Mouse (Mus musculus): ENCODE data around the gene Tuba4a. TPM values are rescaled to one million over a fixed set of nuclear protein-coding genes. Genes with fewer than 3 reads are reported as not detected.

Gene Tuba4a
- total and polyA plus RNA-seq, 2 experiments from 2014 or later = 87.0 to 165 TPM

GRCm38 (mm10) chr1:75211141-75211708 is 8.4 kb downstream of the Tuba4a start:
- H3K4me2 ChIP-seq (ENCODE audit: low read depth, low read length, poor library complexity, severe bottlenecking) = peak overlapping the region; percentile 90
- no peaks in the 10 kb centered on the region for H3K9me3 ChIP-seq (ENCODE audit: low read length)
- ATAC-seq (ENCODE audit: low FRiP score) (0 out of 2 replicates have a peak, but pooled peaks have one; percentile 7), DNase-seq (ENCODE audit: low spot score) (no peak)
- peak overlapping the region; percentile 70 for H3K27ac ChIP-seq (ENCODE audit: low read depth, low read length)
- H3K27me3 ChIP-seq (ENCODE audit: insufficient read depth, low read length) = no peaks in the 10 kb centered on the region
- no peak for TF ChIP-seq CTCF (IDR thresholded peaks at IDR 0.05)
- peaks cover 26% of the 10 kb centered on the region for H3K36me3 ChIP-seq (ENCODE audit: insufficient read depth, low read length)
- peak overlapping the region; percentile 77 for H3K4me3 ChIP-seq (ENCODE audit: low read depth, low read length)
- peaks cover 19% of the 10 kb centered on the region for H3K4me1 ChIP-seq (ENCODE audit: insufficient read depth, low read length)
- 14% methylated on average over 17 of the region's 17 CpGs for WGBS
- peak overlapping the region; percentile 80 for H3K9ac ChIP-seq (replicated peaks; ENCODE audit: low read length, poor library complexity, severe bottlenecking)

GRCm38 (mm10) chr1:75210136-75211087 is 9.3 kb downstream of the Tuba4a start, which contains the start of the genes Glb1l and Stk16:
TSS of gene Glb1l (minus strand) at chr1:75210813.
TSS of gene Stk16 (plus strand) at chr1:75210838.
- Histone ChIP-seq H3K4me1 (ENCODE audit: insufficient read depth, low read length) (peaks cover 19% of the 10 kb centered on the region), H3K9ac (replicated peaks; ENCODE audit: low read length, poor library complexity, severe bottlenecking) (peak within 1 kb of the TSS; percentile 80), H3K4me2 (ENCODE audit: low read depth, low read length, poor library complexity, severe bottlenecking) (peak within 1 kb of the TSS; percentile 90), H3K27ac (ENCODE audit: low read depth, low read length) (peak within 1 kb of the TSS; percentile 70), H3K4me3 (ENCODE audit: low read depth, low read length) (peak within 1 kb of the TSS; percentile 77), H3K9me3 (ENCODE audit: low read length) (no peaks in the 10 kb centered on the region), H3K36me3 (ENCODE audit: insufficient read depth, low read length) (peaks cover 26% of the 10 kb centered on the region), H3K27me3 (ENCODE audit: insufficient read depth, low read length) (no peaks in the 10 kb centered on the region)
- TF ChIP-seq CTCF (IDR thresholded peaks at IDR 0.05) = no peak
- ATAC-seq (ENCODE audit: low FRiP score) = peak; percentile 91
- peak; percentile 98 for DNase-seq (ENCODE audit: low spot score)
- WGBS = 5% methylated on average over 42 of the region's 42 CpGs

GRCm38 (mm10) chr1:75208967-75209678 is 10.5 kb downstream of the Tuba4a start:
- H3K9me3 ChIP-seq (ENCODE audit: low read length) = no peaks in the 10 kb centered on the region
- H3K4me2 ChIP-seq (ENCODE audit: low read depth, low read length, poor library complexity, severe bottlenecking) = peak overlapping the region; percentile 47
- H3K36me3 ChIP-seq (ENCODE audit: insufficient read depth, low read length) = peaks cover 16% of the 10 kb centered on the region
- peaks cover 19% of the 10 kb centered on the region for H3K4me1 ChIP-seq (ENCODE audit: insufficient read depth, low read length)
- DNase-seq (ENCODE audit: low spot score) = peak; percentile 28
- TF ChIP-seq CTCF (IDR thresholded peaks at IDR 0.05) = no peak
- ATAC-seq (ENCODE audit: low FRiP score) = no peak
- H3K4me3 ChIP-seq (ENCODE audit: low read depth, low read length) = peak overlapping the region; percentile 22
- H3K27ac ChIP-seq (ENCODE audit: low read depth, low read length) = no peak overlapping the region
- no peaks in the 10 kb centered on the region for H3K27me3 ChIP-seq (ENCODE audit: insufficient read depth, low read length)
- peak overlapping the region; percentile 48 for H3K9ac ChIP-seq (replicated peaks; ENCODE audit: low read length, poor library complexity, severe bottlenecking)
- 12% methylated on average over 34 of the region's 34 CpGs for WGBS

GRCm38 (mm10) chr1:75201236-75201635 is 18.4 kb downstream of the Tuba4a start:
- Histone ChIP-seq H3K9me3 (ENCODE audit: low read length) (no peaks in the 10 kb centered on the region), H3K4me2 (ENCODE audit: low read depth, low read length, poor library complexity, severe bottlenecking) (no peak overlapping the region), H3K9ac (replicated peaks; ENCODE audit: low read length, poor library complexity, severe bottlenecking) (no peak overlapping the region), H3K27me3 (ENCODE audit: insufficient read depth, low read length) (no peaks in the 10 kb centered on the region), H3K36me3 (ENCODE audit: insufficient read depth, low read length) (peaks cover 37% of the 10 kb centered on the region), H3K4me3 (ENCODE audit: low read depth, low read length) (no peak overlapping the region), H3K27ac (ENCODE audit: low read depth, low read length) (no peak overlapping the region), H3K4me1 (ENCODE audit: insufficient read depth, low read length) (no peaks in the 10 kb centered on the region)
- DNase-seq (ENCODE audit: low spot score) (no peak), ATAC-seq (ENCODE audit: low FRiP score) (no peak)
- WGBS = 94% methylated on average over 1 of the region's 1 CpGs
- no peak for TF ChIP-seq CTCF (IDR thresholded peaks at IDR 0.05)

GRCm38 (mm10) chr1:75192452-75192851 is 27.2 kb downstream of the Tuba4a start:
- no peak for TF ChIP-seq CTCF (IDR thresholded peaks at IDR 0.05)
- ATAC-seq (ENCODE audit: low FRiP score) = no peak; the same call in 1 of the 2 replicates
- H3K9me3 ChIP-seq (ENCODE audit: low read length) = no peaks in the 10 kb centered on the region
- H3K27ac ChIP-seq (ENCODE audit: low read depth, low read length) = peak overlapping the region; percentile 97
- peak overlapping the region; percentile 99 for H3K4me2 ChIP-seq (ENCODE audit: low read depth, low read length, poor library complexity, severe bottlenecking)
- peak; percentile 29 for DNase-seq (ENCODE audit: low spot score)
- H3K36me3 ChIP-seq (ENCODE audit: insufficient read depth, low read length) = peaks cover 23% of the 10 kb centered on the region
- WGBS = under 1% methylated on average over 19 of the region's 19 CpGs
- peaks cover 6% of the 10 kb centered on the region; the same call in 1 of the 2 replicates for H3K4me1 ChIP-seq (ENCODE audit: insufficient read depth, low read length)
- peak overlapping the region; percentile 81 for H3K9ac ChIP-seq (replicated peaks; ENCODE audit: low read length, poor library complexity, severe bottlenecking)
- H3K4me3 ChIP-seq (ENCODE audit: low read depth, low read length) = peak overlapping the region; percentile 75
- H3K27me3 ChIP-seq (ENCODE audit: insufficient read depth, low read length) = no peaks in the 10 kb centered on the region
